Mouse (Mus musculus): Measurements from ENCODE around the gene Hsd17b14. TPM values are rescaled to one million over a fixed set of nuclear protein-coding genes. Genes with fewer than 3 reads are reported as not detected.

Gene Hsd17b14
- polyA plus RNA-seq, 1 experiment from 2014 or later = not detected

- peaks cover 11% of the 10 kb centered on the region for H3K4me1 ChIP-seq
- WGBS = 29% methylated on average over 10 of the region's 10 CpGs
- H3K36me3 ChIP-seq = no peaks in the 10 kb centered on the region
- H3K27ac ChIP-seq (replicated peaks) = no peak overlapping the region
- H3K9ac ChIP-seq (replicated peaks) = no peak overlapping the region
- no peak for ATAC-seq (ENCODE audit: low FRiP score)
- no peaks in the 10 kb centered on the region for H3K27me3 ChIP-seq (replicated peaks)
- no peaks in the 10 kb centered on the region for H3K9me3 ChIP-seq (replicated peaks)
- no peak overlapping the region for H3K4me2 ChIP-seq
- no peak overlapping the region for H3K4me3 ChIP-seq (replicated peaks)
Measured at GRCm38 (mm10) chr7:45593118-45593815, 38.6 kb downstream of the Hsd17b14 start.

- H3K9me3 ChIP-seq (replicated peaks) = no peaks in the 10 kb centered on the region
- no peaks in the 10 kb centered on the region for H3K4me1 ChIP-seq
- no peak for ATAC-seq (ENCODE audit: low FRiP score)
- no peak overlapping the region for H3K9ac ChIP-seq (replicated peaks)
- WGBS = 89% methylated on average over 4 of the region's 4 CpGs
- no peak overlapping the region for H3K4me3 ChIP-seq (replicated peaks)
- H3K36me3 ChIP-seq = no peaks in the 10 kb centered on the region
- no peak overlapping the region for H3K4me2 ChIP-seq
- no peak overlapping the region for H3K27ac ChIP-seq (replicated peaks)
- H3K27me3 ChIP-seq (replicated peaks) = no peaks in the 10 kb centered on the region
Measured at GRCm38 (mm10) chr7:45595176-45595575, 40.5 kb downstream of the Hsd17b14 start.

- WGBS = 88% methylated on average over 1 of the region's 1 CpGs
- Histone ChIP-seq H3K36me3 (no peaks in the 10 kb centered on the region), H3K4me2 (no peak overlapping the region), H3K27me3 (replicated peaks) (no peaks in the 10 kb centered on the region), H3K4me3 (replicated peaks) (no peak overlapping the region), H3K9ac (replicated peaks) (no peak overlapping the region), H3K9me3 (replicated peaks) (no peaks in the 10 kb centered on the region), H3K27ac (replicated peaks) (no peak overlapping the region), H3K4me1 (no peaks in the 10 kb centered on the region)
- no peak for ATAC-seq (ENCODE audit: low FRiP score)
Measured at GRCm38 (mm10) chr7:45596107-45596506, 41.4 kb downstream of the Hsd17b14 start.

- Histone ChIP-seq H3K4me3 (replicated peaks) (no peak overlapping the region), H3K9me3 (replicated peaks) (no peaks in the 10 kb centered on the region), H3K9ac (replicated peaks) (no peak overlapping the region), H3K4me2 (no peak overlapping the region), H3K36me3 (no peaks in the 10 kb centered on the region), H3K4me1 (no peaks in the 10 kb centered on the region), H3K27me3 (replicated peaks) (no peaks in the 10 kb centered on the region), H3K27ac (replicated peaks) (no peak overlapping the region)
- no peak for ATAC-seq (ENCODE audit: low FRiP score)
- WGBS = 86% methylated on average over 5 of the region's 5 CpGs
Measured at GRCm38 (mm10) chr7:45597013-45597412, 42.3 kb downstream of the Hsd17b14 start.

- H3K9ac ChIP-seq (replicated peaks) = no peak overlapping the region
- H3K4me2 ChIP-seq = no peak overlapping the region
- H3K4me1 ChIP-seq = no peaks in the 10 kb centered on the region
- H3K27me3 ChIP-seq (replicated peaks) = no peaks in the 10 kb centered on the region
- ATAC-seq (ENCODE audit: low FRiP score) = no peak
- H3K9me3 ChIP-seq (replicated peaks) = no peaks in the 10 kb centered on the region
- H3K27ac ChIP-seq (replicated peaks) = no peak overlapping the region
- H3K4me3 ChIP-seq (replicated peaks) = no peak overlapping the region
- WGBS = 92% methylated on average over 6 of the region's 6 CpGs
- H3K36me3 ChIP-seq = no peaks in the 10 kb centered on the region
Measured at GRCm38 (mm10) chr7:45597527-45597926, 42.8 kb downstream of the Hsd17b14 start.

- no peaks in the 10 kb centered on the region for H3K27me3 ChIP-seq (replicated peaks)
- no peak overlapping the region for H3K4me3 ChIP-seq (replicated peaks)
- no peaks in the 10 kb centered on the region for H3K4me1 ChIP-seq
- no peaks in the 10 kb centered on the region for H3K36me3 ChIP-seq
- no peaks in the 10 kb centered on the region for H3K9me3 ChIP-seq (replicated peaks)
- H3K27ac ChIP-seq (replicated peaks) = no peak overlapping the region
- no peak for ATAC-seq (ENCODE audit: low FRiP score)
- no peak overlapping the region for H3K4me2 ChIP-seq
- H3K9ac ChIP-seq (replicated peaks) = no peak overlapping the region
- 49% methylated on average over 18 of the region's 18 CpGs for WGBS
Measured at GRCm38 (mm10) chr7:45598960-45599879, 44.5 kb downstream of the Hsd17b14 start.

GRCm38 (mm10) chr7:45605704-45606289 is 51.1 kb downstream of the Hsd17b14 start:
- Histone ChIP-seq H3K9ac (replicated peaks) (no peak overlapping the region), H3K4me2 (no peak overlapping the region), H3K27me3 (replicated peaks) (no peaks in the 10 kb centered on the region), H3K36me3 (no peaks in the 10 kb centered on the region), H3K4me1 (no peaks in the 10 kb centered on the region), H3K27ac (replicated peaks) (no peak overlapping the region), H3K9me3 (replicated peaks) (no peaks in the 10 kb centered on the region), H3K4me3 (replicated peaks) (no peak overlapping the region)
- WGBS = 85% methylated on average over 9 of the region's 9 CpGs
- no peak for ATAC-seq (ENCODE audit: low FRiP score)

GRCm38 (mm10) chr7:45609511-45609910 is 54.8 kb downstream of the Hsd17b14 start:
- Histone ChIP-seq H3K4me3 (replicated peaks) (no peak overlapping the region), H3K9ac (replicated peaks) (no peak overlapping the region), H3K27me3 (replicated peaks) (no peaks in the 10 kb centered on the region), H3K27ac (replicated peaks) (no peak overlapping the region), H3K9me3 (replicated peaks) (no peaks in the 10 kb centered on the region), H3K36me3 (no peaks in the 10 kb centered on the region), H3K4me2 (no peak overlapping the region), H3K4me1 (no peaks in the 10 kb centered on the region)
- ATAC-seq (ENCODE audit: low FRiP score) = no peak
- WGBS = 70% methylated on average over 1 of the region's 1 CpGs

GRCm38 (mm10) chr7:45616277-45616676 is 61.6 kb downstream of the Hsd17b14 start:
- Histone ChIP-seq H3K4me3 (replicated peaks) (no peak overlapping the region), H3K36me3 (no peaks in the 10 kb centered on the region), H3K27ac (replicated peaks) (no peak overlapping the region), H3K4me1 (peaks cover 7% of the 10 kb centered on the region), H3K9ac (replicated peaks) (no peak overlapping the region), H3K27me3 (replicated peaks) (peaks cover 39% of the 10 kb centered on the region), H3K9me3 (replicated peaks) (no peaks in the 10 kb centered on the region), H3K4me2 (no peak overlapping the region)
- ATAC-seq (ENCODE audit: low FRiP score) = no peak
- WGBS = 36% methylated on average over 6 of the region's 6 CpGs

GRCm38 (mm10) chr7:45617042-45617695 is 62.5 kb downstream of the Hsd17b14 start, which contains the start of gene Fut1:
Gene Fut1 (plus strand): TSS chr7:45617289.
- Histone ChIP-seq H3K9me3 (replicated peaks) (no peaks in the 10 kb centered on the region), H3K27ac (replicated peaks) (no peak within 1 kb of the TSS), H3K27me3 (replicated peaks) (peaks cover 39% of the 10 kb centered on the region), H3K4me2 (peak within 1 kb of the TSS; percentile 47), H3K4me3 (replicated peaks) (peak within 1 kb of the TSS; percentile 17), H3K4me1 (peaks cover 7% of the 10 kb centered on the region), H3K36me3 (no peaks in the 10 kb centered on the region), H3K9ac (replicated peaks) (no peak within 1 kb of the TSS)
- WGBS = 7% methylated on average over 31 of the region's 31 CpGs
- no peak for ATAC-seq (ENCODE audit: low FRiP score)
